Comparison of ENCODE assay signal across 7 mouse cellular contexts in genomic region chrX:7763631-7764393, GRCm38 (mm10). TPM values are rescaled to one million over a fixed set of nuclear protein-coding genes. Genes with fewer than 3 reads are reported as not detected.
DNase-seq lines count a peak whose midpoint lies in the region; ATAC-seq and TF ChIP-seq lines count a peak whose summit lies in the region.

No protein-coding gene starts in this region.

- H3K4me3 ChIP-seq in heart, postnatal 0 days (ENCODE audit: low read depth, low read length), result peak overlapping the region; percentile 76
- H3K4me3 ChIP-seq in megakaryocyte, embryonic 14.5 days (replicated peaks), result peak overlapping the region; percentile 96
- peak overlapping the region; percentile 64 for H3K4me3 ChIP-seq in stomach, embryonic 15.5 days (replicated peaks)

- no peaks in the 10 kb centered on the region for H3K4me1 ChIP-seq in heart, postnatal 0 days (ENCODE audit: control insufficient read depth, insufficient read depth)
- peaks cover 34% of the 10 kb centered on the region for H3K4me1 ChIP-seq in megakaryocyte, embryonic 14.5 days
- 0 out of 2 replicates have a peak, but pooled peaks cover 5% of the 10 kb centered on the region for H3K4me1 ChIP-seq in stomach, embryonic 15.5 days

- peak; percentile 15 for DNase-seq in urinary bladder, postnatal 25 days (ENCODE audit: low spot score)
- no peak for DNase-seq in urinary bladder, adult 2 months (ENCODE audit: low spot score)
- peak; percentile 42 for DNase-seq in embryo, embryonic 11 days
- DNase-seq in heart, postnatal 0 days (ENCODE audit: low spot score), result no peak
- DNase-seq in kidney, postnatal 36 days, result peak; percentile 25 to 39

- no peak for ATAC-seq in heart, postnatal 0 days (ENCODE audit: insufficient read depth, low read depth)
- 0 out of 2 replicates have a peak, but pooled peaks have one; percentile 5 for ATAC-seq in stomach, embryonic 15.5 days (ENCODE audit: insufficient read depth, low FRiP score, low read depth)

- no peak for TF ChIP-seq CTCF in heart, postnatal 0 days (IDR thresholded peaks at IDR 0.05; ENCODE audit: low read depth)

- no peaks in the 10 kb centered on the region for H3K9me3 ChIP-seq in heart, postnatal 0 days (replicated peaks; ENCODE audit: control insufficient read depth, low read length)
- no peaks in the 10 kb centered on the region for H3K9me3 ChIP-seq in megakaryocyte, embryonic 14.5 days
- no peaks in the 10 kb centered on the region for H3K9me3 ChIP-seq in stomach, embryonic 15.5 days

- no peak for TF ChIP-seq EP300 in heart, postnatal 0 days (IDR thresholded peaks at IDR 0.05; ENCODE audit: low read depth)

- WGBS in heart, postnatal 0 days, result 16% methylated on average over 20 of the region's 22 CpGs
- WGBS in stomach, embryonic 15.5 days, result 13% methylated on average over 22 of the region's 22 CpGs

- peaks cover 11% of the 10 kb centered on the region; the same call in 1 of the 2 replicates for H3K36me3 ChIP-seq in heart, postnatal 0 days (replicated peaks; ENCODE audit: control insufficient read depth, insufficient read depth, low read length)
- peaks cover 36% of the 10 kb centered on the region for H3K36me3 ChIP-seq in megakaryocyte, embryonic 14.5 days (replicated peaks; ENCODE audit: low read length)
- H3K36me3 ChIP-seq in stomach, embryonic 15.5 days, result 0 out of 2 replicates have a peak, but pooled peaks cover 3% of the 10 kb centered on the region

- peak overlapping the region; percentile 65 for H3K4me2 ChIP-seq in heart, postnatal 0 days (ENCODE audit: low read depth, low read length)
- peak overlapping the region; percentile 63 for H3K4me2 ChIP-seq in stomach, embryonic 15.5 days

- H3K27me3 ChIP-seq in heart, postnatal 0 days (ENCODE audit: control insufficient read depth, insufficient read depth, low read length), result no peaks in the 10 kb centered on the region
- H3K27me3 ChIP-seq in megakaryocyte, embryonic 14.5 days (replicated peaks), result no peaks in the 10 kb centered on the region
- H3K27me3 ChIP-seq in stomach, embryonic 15.5 days (replicated peaks), result no peaks in the 10 kb centered on the region

- peak overlapping the region; percentile 85; the same call in 1 of the 2 replicates for H3K27ac ChIP-seq in heart, postnatal 0 days (ENCODE audit: low read depth)
- H3K27ac ChIP-seq in stomach, embryonic 15.5 days, result peak overlapping the region; percentile 51; the same call in 1 of the 2 replicates

- peak overlapping the region; percentile 68 for H3K9ac ChIP-seq in heart, postnatal 0 days (replicated peaks; ENCODE audit: low read depth, low read length)
- 0 out of 2 replicates have a peak overlapping the region, but pooled peaks have one; percentile 9 for H3K9ac ChIP-seq in stomach, embryonic 15.5 days

RNA-seq across cellular contexts. Expression of gene Tfe3, which starts 1.5 kb away (rescaled TPM):
- polyA plus RNA-seq in urinary bladder, adult 2 months (2012; rRNA removed), result 11.2 and 23.7 TPM in 2 replicates
- total RNA-seq in heart, postnatal 0 days (2014; rRNA removed; ENCODE audit: low replicate concordance), result 8.4 and 17.3 TPM in 2 replicates
- polyA plus RNA-seq in heart, postnatal 0 days (2015; fragmentation: Nextera tagmentation; extraction: Ambion mirVana), result 11.5 and 11.6 TPM in 2 replicates
- 17.5 and 17.8 TPM in 2 replicates for polyA plus RNA-seq in megakaryocyte, embryonic 14.5 days (2012; ENCODE audit: insufficient read depth, low replicate concordance)
- 26.2 and 29.9 TPM in 2 replicates for polyA plus RNA-seq in stomach, embryonic 15.5 days (2015; fragmentation: Nextera tagmentation; extraction: Ambion mirVana)

RNA-seq across cellular contexts. Expression of gene Ccdc120, which starts 13.1 kb away (rescaled TPM):
- 16.9 and 17.2 TPM in 2 replicates for polyA plus RNA-seq in urinary bladder, adult 2 months (2012; rRNA removed)
- 0.92 and 5.8 TPM in 2 replicates for total RNA-seq in heart, postnatal 0 days (2014; rRNA removed; ENCODE audit: low replicate concordance)
- polyA plus RNA-seq in heart, postnatal 0 days (2015; fragmentation: Nextera tagmentation; extraction: Ambion mirVana), result 1.8 and 2.2 TPM in 2 replicates
- 8.5 and 31.6 TPM in 2 replicates for polyA plus RNA-seq in megakaryocyte, embryonic 14.5 days (2012; ENCODE audit: insufficient read depth, low replicate concordance)
- polyA plus RNA-seq in stomach, embryonic 15.5 days (2015; fragmentation: Nextera tagmentation; extraction: Ambion mirVana), result 16.0 and 22.2 TPM in 2 replicates

RNA-seq across cellular contexts. Expression of gene Gripap1, which starts 25.8 kb away (rescaled TPM):
- polyA plus RNA-seq in urinary bladder, adult 2 months (2012; rRNA removed), result 49.5 and 53.1 TPM in 2 replicates
- total RNA-seq in heart, postnatal 0 days (2014; rRNA removed; ENCODE audit: low replicate concordance), result 2.4 and 6.8 TPM in 2 replicates
- 17.5 and 19.3 TPM in 2 replicates for polyA plus RNA-seq in heart, postnatal 0 days (2015; fragmentation: Nextera tagmentation; extraction: Ambion mirVana)
- polyA plus RNA-seq in megakaryocyte, embryonic 14.5 days (2012; ENCODE audit: insufficient read depth, low replicate concordance), result 7.5 and 16.3 TPM in 2 replicates
- polyA plus RNA-seq in stomach, embryonic 15.5 days (2015; fragmentation: Nextera tagmentation; extraction: Ambion mirVana), result 38.9 and 42.4 TPM in 2 replicates

RNA-seq across cellular contexts. Expression of gene Praf2, which starts 35.6 kb away (rescaled TPM):
- 30.8 and 37.7 TPM in 2 replicates for polyA plus RNA-seq in urinary bladder, adult 2 months (2012; rRNA removed)
- total RNA-seq in heart, postnatal 0 days (2014; rRNA removed; ENCODE audit: low replicate concordance), result 12.6 and 22.6 TPM in 2 replicates
- 11.0 and 13.6 TPM in 2 replicates for polyA plus RNA-seq in heart, postnatal 0 days (2015; fragmentation: Nextera tagmentation; extraction: Ambion mirVana)
- polyA plus RNA-seq in megakaryocyte, embryonic 14.5 days (2012; ENCODE audit: insufficient read depth, low replicate concordance), result 28.2 and 91.3 TPM in 2 replicates
- polyA plus RNA-seq in stomach, embryonic 15.5 days (2015; fragmentation: Nextera tagmentation; extraction: Ambion mirVana), result 58.3 and 60.9 TPM in 2 replicates

RNA-seq across cellular contexts. Expression of gene Gm45208, which starts 41.8 kb away (rescaled TPM):
- polyA plus RNA-seq in urinary bladder, adult 2 months (2012; rRNA removed), result 0.44 TPM in 1 of 2 replicates, not detected in the other
- 3.1 TPM in 1 of 2 replicates, not detected in the other for total RNA-seq in heart, postnatal 0 days (2014; rRNA removed; ENCODE audit: low replicate concordance)
- not detected in 2 replicates for polyA plus RNA-seq in heart, postnatal 0 days (2015; fragmentation: Nextera tagmentation; extraction: Ambion mirVana)
- polyA plus RNA-seq in megakaryocyte, embryonic 14.5 days (2012; ENCODE audit: insufficient read depth, low replicate concordance), result 12.9 TPM in 1 of 2 replicates, not detected in the other
- polyA plus RNA-seq in stomach, embryonic 15.5 days (2015; fragmentation: Nextera tagmentation; extraction: Ambion mirVana), result 1.5 TPM in 1 of 2 replicates, not detected in the other

Comparison
In these comparisons a context has a peak if more than half of its experiments do, and no peak if none do; other contexts are left out.
1. DNase-seq: peak in urinary bladder, postnatal 25 days (single experiment), embryo, embryonic 11 days (single experiment) and kidney, postnatal 36 days (2 of 2); none in urinary bladder, adult 2 months (single experiment) and heart, postnatal 0 days (single experiment).
2. Peak in every context shown above with its lines, with median percentiles within 50 percentile points of each other: H3K4me3 ChIP-seq.